Mouse (Mus musculus) retina, embryonic 14.5 days (tissue): Measurements from ENCODE around the gene Sv2c.
A peak's percentile ranks its signal among the peaks of the same experiment; 100 is the strongest.

Experiments used
- DNase-seq: peaks from one replicate; pipeline ENCODE4 v3.0.0-alpha.2; 2015; ENCODE audit warnings: low spot score

Gene Sv2c

GRCm38 (mm10) chr13:96052755-96053154 is 79.6 kb downstream of the Sv2c start:
- no peak for DNase-seq

GRCm38 (mm10) chr13:96045396-96045795 is 87.0 kb downstream of the Sv2c start:
- peak; percentile 48 for DNase-seq

GRCm38 (mm10) chr13:96040275-96041042 is 91.9 kb downstream of the Sv2c start:
- DNase-seq = no peak

DNA sequence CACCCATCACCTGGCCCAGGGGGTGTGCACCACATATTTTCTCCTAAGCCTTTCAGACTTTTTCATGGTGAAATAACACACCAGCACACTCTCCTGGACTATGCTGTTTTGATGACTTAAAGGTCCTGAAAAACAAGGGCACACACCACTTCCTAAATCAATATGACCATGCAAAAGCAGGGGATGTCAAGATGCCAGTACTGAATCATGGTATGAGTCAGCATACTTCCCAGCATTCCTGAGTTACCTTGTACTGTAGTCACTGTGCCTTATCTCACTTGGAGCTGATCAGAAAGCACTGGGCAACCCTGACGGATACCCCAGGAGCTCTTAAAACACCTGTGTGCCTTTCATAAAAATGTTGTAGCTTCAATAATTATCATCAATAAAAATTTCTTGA is 92.8 kb downstream of the Sv2c start:
- DNase-seq = no peak

GRCm38 (mm10) chr13:96030368-96031223 is 101.8 kb downstream of the Sv2c start:
- peak; percentile 71 for DNase-seq

GRCm38 (mm10) chr13:96023858-96024257 is 108.5 kb downstream of the Sv2c start:
- DNase-seq = no peak

DNA sequence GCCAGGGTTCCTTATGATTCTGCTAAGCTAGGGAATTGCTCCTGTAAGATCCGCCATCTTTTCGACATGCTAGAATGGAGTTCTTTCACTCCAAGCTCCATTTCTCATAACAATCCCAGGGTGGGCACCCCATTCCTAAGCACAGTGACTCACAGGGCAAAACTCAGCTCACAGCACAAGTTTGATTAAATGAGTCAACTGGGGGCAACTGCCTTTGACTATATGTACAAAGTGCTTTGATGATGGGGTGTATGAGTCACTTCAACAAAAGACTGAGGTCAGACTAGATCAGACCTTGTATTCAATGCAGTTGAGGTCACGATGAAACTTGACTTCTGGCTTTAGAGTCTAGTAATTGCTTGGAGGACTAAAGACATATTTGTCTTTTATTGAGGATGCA is 116.9 kb downstream of the Sv2c start:
- no peak for DNase-seq

- DNase-seq = no peak
Observed at GRCm38 (mm10) chr13:96010861-96011511, 121.4 kb downstream of the Sv2c start.

GRCm38 (mm10) chr13:96008975-96009374 is 123.4 kb downstream of the Sv2c start:
- no peak for DNase-seq

DNA sequence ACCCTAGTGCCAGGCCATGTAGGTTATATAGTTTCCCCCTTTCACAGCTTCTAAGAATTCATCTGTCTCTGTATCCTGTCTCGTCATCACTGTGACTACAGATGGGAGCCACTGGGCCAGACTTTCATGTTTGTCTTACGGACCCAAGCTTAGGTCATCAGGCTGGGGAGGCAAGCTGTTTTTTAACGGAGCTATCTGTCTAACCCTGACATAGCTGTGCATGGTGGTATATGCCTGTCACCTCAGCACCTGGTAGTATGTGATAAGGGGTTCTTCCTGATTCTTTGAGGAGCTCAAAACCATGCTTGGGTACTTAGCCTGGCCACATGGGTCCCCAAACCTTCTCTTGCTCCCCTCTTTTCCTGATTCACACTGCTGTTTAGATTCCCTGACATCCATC is 124.2 kb downstream of the Sv2c start:
- DNase-seq = no peak

- no peak for DNase-seq
Observed at GRCm38 (mm10) chr13:96003539-96003938, 128.8 kb downstream of the Sv2c start.

GRCm38 (mm10) chr13:96002475-96002874 is 129.9 kb downstream of the Sv2c start:
- peak; percentile 64 for DNase-seq

- no peak for DNase-seq
Observed at GRCm38 (mm10) chr13:95999396-95999795, 133.0 kb downstream of the Sv2c start.

DNA sequence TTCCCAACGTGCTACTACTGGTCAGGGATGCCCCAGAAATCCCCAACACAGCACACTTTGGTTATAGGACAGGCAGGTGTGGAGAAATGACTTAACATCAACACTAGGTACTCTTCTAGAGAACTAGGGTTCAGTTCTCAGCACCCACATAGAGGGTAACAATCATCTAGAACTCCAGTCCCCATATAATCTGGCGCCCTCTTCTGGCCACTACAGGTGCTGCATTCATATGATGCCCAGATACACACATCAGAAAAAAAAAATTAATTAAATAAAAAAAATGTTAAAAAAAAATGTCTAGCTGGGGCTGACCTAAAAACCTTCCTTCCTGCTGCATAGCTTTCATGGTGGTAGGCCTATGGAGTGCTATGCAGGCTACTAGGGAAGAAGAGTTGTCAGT is 135.1 kb downstream of the Sv2c start:
- no peak for DNase-seq

DNA sequence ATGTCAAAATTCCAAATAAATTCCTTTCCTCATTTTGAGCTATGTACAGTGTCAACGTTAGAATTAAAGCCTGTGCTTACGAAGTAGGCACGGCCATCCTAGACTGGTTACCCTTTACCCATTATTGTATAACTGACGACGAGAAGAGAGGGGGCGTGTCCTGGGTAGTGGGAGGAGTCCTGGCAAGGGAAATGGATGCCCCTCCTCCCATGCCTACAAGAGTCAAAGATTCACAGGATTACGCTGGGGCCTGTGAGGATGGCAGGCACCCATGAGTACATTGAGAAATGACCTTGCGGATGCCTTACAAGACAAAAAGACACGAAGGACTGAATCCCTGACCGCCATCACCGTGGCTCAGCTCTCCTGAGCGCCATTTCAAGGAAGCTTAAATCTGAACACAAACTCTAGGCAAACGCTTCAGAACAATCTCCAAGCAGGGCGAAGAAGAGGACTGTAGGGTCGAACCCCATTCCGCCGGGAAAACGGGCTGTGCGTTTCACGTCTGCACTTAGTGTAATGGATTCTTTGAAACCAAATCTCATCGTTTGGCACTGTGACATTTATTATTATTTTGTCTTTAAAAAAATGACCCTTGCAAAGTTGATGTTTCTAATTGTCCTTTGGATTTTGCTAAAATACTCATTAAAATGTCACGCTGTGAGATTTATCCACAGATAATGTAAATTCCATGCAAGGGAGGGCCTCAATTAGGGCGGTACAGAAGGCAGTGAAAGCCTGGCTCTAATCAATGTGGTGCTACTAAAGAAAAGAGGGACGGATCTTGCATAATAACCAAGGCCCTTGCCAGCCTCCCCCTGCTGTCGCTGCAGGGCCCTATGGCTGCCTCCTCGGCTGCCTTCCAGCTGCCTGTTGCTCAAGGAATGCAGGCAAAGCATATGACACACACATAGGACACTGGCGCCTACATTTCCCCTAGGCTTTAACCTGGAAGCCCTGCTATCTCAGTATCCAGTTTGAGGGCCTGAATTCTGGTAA is 137.4 kb downstream of the Sv2c start:
- peak; percentile 10 for DNase-seq

DNA sequence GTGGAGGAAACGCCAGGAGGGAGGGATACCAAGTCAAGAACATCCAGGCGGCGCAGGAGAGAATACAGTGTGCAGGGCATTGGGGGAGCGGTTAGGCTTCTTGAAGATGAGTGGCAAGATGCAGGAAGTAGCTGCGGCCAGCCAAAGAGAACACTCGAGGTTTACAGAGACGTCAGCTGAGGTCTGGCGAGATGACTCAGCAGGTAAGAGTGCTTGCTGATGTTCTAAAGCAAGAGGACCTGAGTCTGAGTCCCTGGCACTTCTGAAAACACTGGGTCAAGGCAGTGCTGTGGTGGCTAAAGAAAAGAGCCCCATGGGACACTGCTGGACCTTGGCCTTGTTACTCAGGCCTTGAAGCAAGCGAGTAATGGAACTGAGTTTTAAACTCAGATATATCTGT is 144.2 kb downstream of the Sv2c start:
- no peak for DNase-seq

DNA sequence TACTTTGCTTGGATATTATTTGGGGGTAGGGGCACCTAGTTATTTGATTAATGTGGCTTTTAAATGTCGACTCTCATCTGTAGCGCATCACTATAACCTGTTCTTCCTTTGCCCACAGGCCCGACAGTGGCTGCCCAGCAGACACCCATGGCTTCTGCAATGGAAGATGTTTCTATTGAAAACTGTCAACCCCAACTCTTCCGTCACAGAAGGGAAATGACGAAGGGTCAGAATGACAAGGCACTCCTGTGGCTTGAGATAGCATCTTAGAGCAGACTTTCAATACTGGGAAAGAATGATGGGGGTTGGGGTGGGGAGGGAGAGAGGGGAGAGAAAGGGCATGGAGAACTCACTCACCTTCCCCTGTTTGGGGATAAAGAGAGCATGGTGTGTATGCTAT is 145.2 kb downstream of the Sv2c start:
- no peak for DNase-seq

- peak; percentile 64 for DNase-seq
Observed at GRCm38 (mm10) chr13:95986375-95986774, 146.0 kb downstream of the Sv2c start.

DNA sequence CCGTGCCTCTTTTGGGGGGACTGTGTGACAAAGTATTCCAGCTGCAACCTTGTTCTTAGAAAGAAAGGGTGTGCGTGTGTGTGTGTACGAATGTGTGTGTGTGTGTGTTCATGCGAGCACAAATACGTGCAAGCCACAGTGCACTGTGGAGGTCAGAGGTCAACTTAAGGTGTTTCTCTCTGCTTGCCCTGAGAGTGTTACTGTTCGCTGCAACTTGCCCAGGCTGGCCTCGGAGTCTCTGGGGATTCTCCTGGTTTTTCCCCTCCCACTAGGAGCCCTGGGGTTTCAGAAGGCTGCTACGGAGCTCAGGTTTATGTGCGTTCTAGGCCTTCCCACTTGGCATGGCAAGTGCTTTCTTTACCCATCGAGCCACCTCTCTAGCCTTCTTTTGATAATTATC is 157.2 kb downstream of the Sv2c start:
- no peak for DNase-seq

GRCm38 (mm10) chr13:95974106-95974505 is 158.3 kb downstream of the Sv2c start:
- no peak for DNase-seq

DNA sequence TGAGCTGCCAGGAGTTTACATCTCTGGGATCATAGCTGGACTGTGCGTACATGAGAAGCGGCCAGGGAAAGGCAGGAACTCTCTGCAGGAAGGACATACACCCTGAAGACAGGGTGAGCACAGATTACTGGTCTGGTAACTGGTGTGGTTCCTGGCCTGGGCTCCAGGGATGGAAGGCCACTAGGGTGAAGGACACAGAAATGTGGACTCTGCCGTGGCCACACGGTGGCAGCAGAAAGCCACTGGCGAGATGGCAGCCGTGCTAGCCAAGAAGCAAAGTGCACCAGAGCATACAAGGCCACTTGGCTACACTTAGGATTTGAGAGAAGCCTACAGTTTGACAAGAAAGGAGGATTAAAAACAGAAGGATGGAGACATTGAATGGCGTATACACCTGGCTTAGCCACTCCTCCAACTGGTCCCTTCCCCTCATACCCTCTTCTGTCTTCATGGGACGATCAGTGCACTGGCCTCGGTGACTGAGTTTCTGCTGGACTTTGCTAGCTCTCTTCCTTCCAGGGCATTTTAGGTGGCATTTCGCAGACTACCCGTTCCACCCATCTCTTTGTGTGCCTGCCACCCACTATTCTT is 158.9 kb downstream of the Sv2c start:
- DNase-seq = peak; percentile 85
